Mouse (Mus musculus): ENCODE measurements at regions not wholly inside any gene's neighbourhood (a gene's known extent, or its start where the extent isn't known, plus 50 kb on each side); places are given as distances from the start of the nearest gene placed in this dataset.
"Not testable (repeated sequence)": the region's sequence is repeated elsewhere in the genome, so short reads cannot be mapped to it uniquely, and the experiment has no call there.

GRCm38 (mm10) chr14:92622953-92623352 is 1267.5 kb downstream of the Pcdh9 start:
- POLR2A ChIA-PET, result no interaction called here
- CTCF ChIA-PET, result no interaction called here

GRCm38 (mm10) chr14:92615605-92616004 is 1274.9 kb downstream of the Pcdh9 start:
- POLR2A ChIA-PET, result no interaction called here
- CTCF ChIA-PET, result no interaction called here

- ChIA-PET POLR2A (no interaction called here), CTCF (no interaction called here)
Observed at GRCm38 (mm10) chr14:92593724-92594123, 1296.8 kb downstream of the Pcdh9 start.

GRCm38 (mm10) chr14:92591592-92592198 is 1298.8 kb downstream of the Pcdh9 start:
- POLR2A ChIA-PET, result no interaction called here
- CTCF ChIA-PET, result interaction anchor here in 1 of 4 experiments (0.5 kb wide), 1 partner anchor 91 kb away, joined by 3 read pairs; no protein-coding TSS in a partner anchor

GRCm38 (mm10) chr14:92588236-92588635 is 1302.2 kb downstream of the Pcdh9 start:
- POLR2A ChIA-PET, CTCF ChIA-PET: not testable (repeated sequence)

- CTCF ChIA-PET, result no interaction called here
- POLR2A ChIA-PET, result no interaction called here
Observed at GRCm38 (mm10) chr14:92566986-92567385, 1323.5 kb downstream of the Pcdh9 start.
